Mouse (Mus musculus): Measurements from ENCODE around the gene Gm9903. TPM values are rescaled to one million over a fixed set of nuclear protein-coding genes. Genes with fewer than 3 reads are reported as not detected.
A peak's percentile ranks its signal among the peaks of the same experiment; 100 is the strongest.

Gene Gm9903
- polyA plus RNA-seq, 1 experiment from 2014 or later: 0.35 TPM

DNA sequence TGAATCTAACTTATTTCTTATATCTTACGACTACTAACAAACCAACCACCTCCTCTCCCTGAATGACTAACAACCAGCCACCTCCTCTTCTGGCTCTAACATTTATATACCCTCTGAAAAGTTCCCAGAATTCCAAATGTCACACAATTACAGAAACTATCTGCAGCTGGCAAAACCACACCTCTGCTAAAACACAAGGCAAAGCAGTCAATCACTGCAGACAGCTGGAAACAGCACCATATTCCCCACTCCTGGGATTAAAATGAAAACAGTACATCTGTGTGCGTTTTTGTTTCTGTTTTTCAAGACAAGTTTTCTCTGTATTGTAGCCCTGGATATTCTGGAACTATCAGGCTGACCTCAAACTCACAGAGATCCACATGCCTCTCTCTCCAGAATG is 7.1 kb upstream of the Gm9903 start:
- no peaks in the 10 kb centered on the region for H3K36me3 ChIP-seq
- 88% methylated on average over 2 of the region's 2 CpGs for WGBS
- no peak overlapping the region for H3K4me2 ChIP-seq (replicated peaks)
- no peak for ATAC-seq (ENCODE audit: low FRiP score)
- no peak overlapping the region for H3K9ac ChIP-seq
- no peaks in the 10 kb centered on the region for H3K9me3 ChIP-seq (replicated peaks)
- no peaks in the 10 kb centered on the region for H3K27me3 ChIP-seq
- H3K27ac ChIP-seq: no peak overlapping the region
- no peak overlapping the region for H3K4me3 ChIP-seq
- peaks cover 5% of the 10 kb centered on the region for H3K4me1 ChIP-seq

DNA sequence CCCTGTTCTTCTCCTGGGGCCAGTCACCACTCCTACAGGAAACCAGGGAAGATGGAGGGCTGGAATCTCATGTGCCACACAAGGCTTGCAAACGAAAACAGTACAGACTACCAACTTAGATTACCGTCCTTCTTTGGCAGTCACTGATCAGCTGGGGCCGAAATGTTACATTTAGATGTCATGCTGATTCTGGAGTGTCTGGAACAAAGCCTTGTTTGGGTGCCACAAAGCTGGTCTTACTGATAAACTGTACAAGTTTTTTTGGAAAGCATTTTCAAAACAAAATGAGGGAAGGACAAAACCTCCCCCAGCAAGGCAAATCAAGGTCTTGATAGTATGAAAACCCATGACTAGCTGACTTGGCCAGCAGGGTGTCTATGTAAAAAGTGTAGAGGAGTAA is 6.0 kb upstream of the Gm9903 start:
- no peaks in the 10 kb centered on the region for H3K36me3 ChIP-seq
- 0 out of 2 replicates have a peak overlapping the region, but pooled peaks have one; percentile 12 for H3K27ac ChIP-seq
- no peak for ATAC-seq (ENCODE audit: low FRiP score)
- H3K9ac ChIP-seq: no peak overlapping the region
- H3K4me3 ChIP-seq: no peak overlapping the region
- no peak overlapping the region for H3K4me2 ChIP-seq (replicated peaks)
- H3K4me1 ChIP-seq: peaks cover 13% of the 10 kb centered on the region
- 77% methylated on average over 3 of the region's 3 CpGs for WGBS
- no peaks in the 10 kb centered on the region for H3K9me3 ChIP-seq (replicated peaks)
- H3K27me3 ChIP-seq: no peaks in the 10 kb centered on the region

GRCm38 (mm10) chr5:33627968-33628367 is 1.8 kb upstream of the Gm9903 start:
- no peak for ATAC-seq (ENCODE audit: low FRiP score)
- Histone ChIP-seq H3K4me1 (peaks cover 24% of the 10 kb centered on the region), H3K4me2 (replicated peaks) (peak overlapping the region; percentile 90), H3K27me3 (no peaks in the 10 kb centered on the region), H3K27ac (no peak overlapping the region), H3K9ac (0 out of 2 replicates have a peak overlapping the region, but pooled peaks have one; percentile 18), H3K36me3 (no peaks in the 10 kb centered on the region), H3K9me3 (replicated peaks) (no peaks in the 10 kb centered on the region), H3K4me3 (peak overlapping the region; percentile 6; the same call in 1 of the 2 replicates)
- WGBS: 49% methylated on average over 4 of the region's 4 CpGs

- peak overlapping the region; percentile 83 for H3K4me3 ChIP-seq
- peak overlapping the region; percentile 90 for H3K4me2 ChIP-seq (replicated peaks)
- peak overlapping the region; percentile 80 for H3K9ac ChIP-seq
- 0% methylated on average over 24 of the region's 24 CpGs for WGBS
- H3K36me3 ChIP-seq: no peaks in the 10 kb centered on the region
- no peaks in the 10 kb centered on the region for H3K9me3 ChIP-seq (replicated peaks)
- no peak; the same call in 1 of the 2 replicates for ATAC-seq (ENCODE audit: low FRiP score)
- peak overlapping the region; percentile 86 for H3K27ac ChIP-seq
- no peaks in the 10 kb centered on the region for H3K27me3 ChIP-seq
- peaks cover 18% of the 10 kb centered on the region for H3K4me1 ChIP-seq
Measured at GRCm38 (mm10) chr5:33628820-33629300, 865 bp upstream of the Gm9903 start.

GRCm38 (mm10) chr5:33630061-33630460 is 336 bp downstream of the Gm9903 start:
- peak overlapping the region; percentile 60; the same call in 1 of the 2 replicates for H3K27ac ChIP-seq
- WGBS: 8% methylated on average over 9 of the region's 9 CpGs

DNA sequence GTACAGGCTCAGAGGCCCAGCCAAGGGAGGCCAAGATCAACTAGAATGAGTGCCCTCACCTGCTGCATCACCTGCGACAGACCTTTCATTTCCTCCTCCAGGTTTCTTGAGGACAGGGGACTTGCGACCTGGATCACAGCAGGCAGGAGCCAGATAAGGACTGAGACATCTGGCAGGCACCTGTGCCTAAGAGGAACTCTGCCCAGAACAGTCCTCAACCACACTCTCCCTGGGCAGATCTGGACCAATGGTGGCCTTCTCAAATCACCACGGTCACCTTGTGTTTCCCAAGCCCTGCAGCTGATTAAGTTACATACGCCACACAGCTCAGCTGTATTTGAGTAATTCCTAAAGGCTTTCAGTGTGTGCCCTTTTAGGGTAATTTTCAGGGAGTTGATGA is 890 bp downstream of the Gm9903 start:
- no peak overlapping the region; the same call in 1 of the 2 replicates for H3K4me3 ChIP-seq
- H3K27me3 ChIP-seq: no peaks in the 10 kb centered on the region
- no peaks in the 10 kb centered on the region for H3K9me3 ChIP-seq (replicated peaks)
- peaks cover 18% of the 10 kb centered on the region for H3K4me1 ChIP-seq
- peak overlapping the region; percentile 2; the same call in 1 of the 2 replicates for H3K9ac ChIP-seq
- H3K4me2 ChIP-seq (replicated peaks): no peak overlapping the region; the same call in 1 of the 2 replicates
- 61% methylated on average over 4 of the region's 4 CpGs for WGBS
- 0 out of 2 replicates have a peak, but pooled peaks cover 6% of the 10 kb centered on the region for H3K36me3 ChIP-seq
- H3K27ac ChIP-seq: no peak overlapping the region
- no peak for ATAC-seq (ENCODE audit: low FRiP score)

More at GRCm38 (mm10) chr5:33630061-33630460, 336 bp downstream of the Gm9903 start:
- H3K9me3 ChIP-seq (replicated peaks): no peaks in the 10 kb centered on the region
- H3K9ac ChIP-seq: peak overlapping the region; percentile 63
- peak overlapping the region; percentile 90 for H3K4me2 ChIP-seq (replicated peaks)
- peak; percentile 33 for ATAC-seq (ENCODE audit: low FRiP score)
- H3K27me3 ChIP-seq: no peaks in the 10 kb centered on the region
- peaks cover 18% of the 10 kb centered on the region for H3K4me1 ChIP-seq
- H3K4me3 ChIP-seq: peak overlapping the region; percentile 83
- H3K36me3 ChIP-seq: 0 out of 2 replicates have a peak, but pooled peaks cover 6% of the 10 kb centered on the region

GRCm38 (mm10) chr5:33632526-33632925 is 2.8 kb downstream of the Gm9903 start:
- Histone ChIP-seq H3K27ac (no peak overlapping the region), H3K9ac (no peak overlapping the region), H3K4me2 (replicated peaks) (no peak overlapping the region), H3K36me3 (0 out of 2 replicates have a peak, but pooled peaks cover 10% of the 10 kb centered on the region), H3K4me1 (peaks cover 18% of the 10 kb centered on the region), H3K4me3 (no peak overlapping the region), H3K9me3 (replicated peaks) (no peaks in the 10 kb centered on the region), H3K27me3 (no peaks in the 10 kb centered on the region)
- ATAC-seq (ENCODE audit: low FRiP score): no peak
- WGBS: 89% methylated on average over 1 of the region's 1 CpGs

DNA sequence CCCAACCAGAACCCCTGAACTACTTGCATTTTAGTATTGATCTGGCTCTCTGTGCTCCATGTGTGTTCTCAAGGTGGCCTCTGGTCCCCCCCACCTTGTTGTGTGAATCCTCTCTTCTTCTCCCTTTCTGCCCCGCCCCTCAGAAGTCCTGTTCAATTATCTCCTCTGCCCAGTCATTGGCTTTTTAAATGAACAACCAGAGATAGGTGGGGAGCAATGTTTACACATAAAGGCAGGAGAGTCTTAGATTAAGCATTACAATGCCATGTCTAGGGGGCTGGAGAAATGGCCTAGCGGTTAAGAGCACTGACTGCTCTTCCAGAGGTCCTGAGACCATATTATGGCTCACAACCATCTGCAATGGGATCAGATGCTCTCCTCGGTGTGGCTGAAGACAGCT is 5.6 kb downstream of the Gm9903 start:
- Histone ChIP-seq H3K9me3 (replicated peaks) (no peaks in the 10 kb centered on the region), H3K4me2 (replicated peaks) (no peak overlapping the region), H3K4me3 (no peak overlapping the region), H3K9ac (no peak overlapping the region), H3K4me1 (peaks cover 4% of the 10 kb centered on the region), H3K27me3 (no peaks in the 10 kb centered on the region), H3K27ac (no peak overlapping the region), H3K36me3 (peaks cover 18% of the 10 kb centered on the region; the same call in 1 of the 2 replicates)
- no peak for ATAC-seq (ENCODE audit: low FRiP score)
- 95% methylated on average over 3 of the region's 3 CpGs for WGBS

GRCm38 (mm10) chr5:33637606-33638350 is 8.1 kb downstream of the Gm9903 start:
- H3K4me3 ChIP-seq: no peak overlapping the region
- ATAC-seq (ENCODE audit: low FRiP score): no peak
- no peak overlapping the region for H3K9ac ChIP-seq
- no peak overlapping the region for H3K4me2 ChIP-seq (replicated peaks)
- no peaks in the 10 kb centered on the region for H3K4me1 ChIP-seq
- H3K9me3 ChIP-seq (replicated peaks): no peaks in the 10 kb centered on the region
- no peaks in the 10 kb centered on the region for H3K27me3 ChIP-seq
- H3K27ac ChIP-seq: no peak overlapping the region
- peaks cover 34% of the 10 kb centered on the region for H3K36me3 ChIP-seq
- 72% methylated on average over 3 of the region's 3 CpGs for WGBS

GRCm38 (mm10) chr5:33638826-33639225 is 9.1 kb downstream of the Gm9903 start:
- H3K27me3 ChIP-seq: no peaks in the 10 kb centered on the region
- no peak overlapping the region for H3K4me3 ChIP-seq
- H3K4me1 ChIP-seq: no peaks in the 10 kb centered on the region
- no peak overlapping the region for H3K9ac ChIP-seq
- H3K9me3 ChIP-seq (replicated peaks): no peaks in the 10 kb centered on the region
- WGBS: 68% methylated on average over 4 of the region's 4 CpGs
- peaks cover 45% of the 10 kb centered on the region for H3K36me3 ChIP-seq
- no peak for ATAC-seq (ENCODE audit: low FRiP score)
- H3K4me2 ChIP-seq (replicated peaks): no peak overlapping the region
- no peak overlapping the region for H3K27ac ChIP-seq

GRCm38 (mm10) chr5:33640652-33641051 is 10.9 kb downstream of the Gm9903 start:
- Histone ChIP-seq H3K4me3 (no peak overlapping the region), H3K4me1 (no peaks in the 10 kb centered on the region), H3K36me3 (peaks cover 51% of the 10 kb centered on the region), H3K9ac (no peak overlapping the region), H3K4me2 (replicated peaks) (no peak overlapping the region), H3K27me3 (no peaks in the 10 kb centered on the region), H3K27ac (no peak overlapping the region), H3K9me3 (replicated peaks) (no peaks in the 10 kb centered on the region)
- WGBS: 45% methylated on average over 3 of the region's 3 CpGs
- ATAC-seq (ENCODE audit: low FRiP score): no peak

DNA sequence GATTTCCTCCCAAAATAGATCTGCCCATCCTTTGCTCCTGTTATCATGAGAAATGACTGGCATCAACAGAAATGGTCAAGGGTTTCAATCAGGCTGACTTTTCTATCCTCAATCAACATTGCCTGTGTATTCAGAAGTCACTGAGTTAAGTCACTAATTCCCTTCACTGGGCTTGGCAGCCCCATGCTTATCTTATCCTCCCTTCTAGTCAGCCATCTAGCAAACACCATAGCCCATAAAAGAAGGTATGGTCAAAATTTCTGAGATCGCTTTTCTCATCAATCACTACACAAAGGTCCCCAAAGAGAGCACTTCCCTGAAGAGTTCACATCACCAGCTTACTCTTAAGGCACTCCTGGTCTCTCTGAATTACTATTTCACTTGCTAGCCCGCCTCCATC is 21.3 kb downstream of the Gm9903 start:
- Histone ChIP-seq H3K4me1 (peaks cover 27% of the 10 kb centered on the region), H3K27me3 (no peaks in the 10 kb centered on the region), H3K27ac (peak overlapping the region; percentile 98), H3K4me2 (replicated peaks) (peak overlapping the region; percentile 79), H3K9ac (peak overlapping the region; percentile 81), H3K4me3 (peak overlapping the region; percentile 71), H3K36me3 (peaks cover 39% of the 10 kb centered on the region), H3K9me3 (replicated peaks) (no peaks in the 10 kb centered on the region)
- WGBS: 16% methylated on average over 2 of the region's 2 CpGs
- ATAC-seq (ENCODE audit: low FRiP score): no peak
